Mouse (Mus musculus) heart, embryonic 10.5 days (tissue): ENCODE results near the gene Cited2. TPM values are rescaled to one million over a fixed set of nuclear protein-coding genes. Genes with fewer than 3 reads are reported as not detected.
A peak's percentile ranks its signal among the peaks of the same experiment; 100 is the strongest.

Experiments used
- DNase-seq: peaks from one replicate; pipeline ENCODE4 v3.0.0-alpha.2; 2017; ENCODE audit warnings: low spot score
- H3K27ac ChIP-seq: fragments of 300-500 bp; sonication (generic); 2 replicates; pipeline ENCODE4 v1.5.1; 2016; ENCODE audit warnings: mild to moderate bottlenecking
- H3K27me3 ChIP-seq: fragments of 300-500 bp; sonication (generic); 2 replicates; pipeline ENCODE4 v1.6.1; 2016; ENCODE audit warnings: mild to moderate bottlenecking; ENCODE audit not compliant: poor library complexity, insufficient read depth, severe bottlenecking
- H3K36me3 ChIP-seq: fragments of 300-500 bp; sonication (generic); 2 replicates; pipeline ENCODE4 v1.6.1; 2016; ENCODE audit warnings: mild to moderate bottlenecking, moderate library complexity
- H3K4me1 ChIP-seq: fragments of 300-500 bp; sonication (generic); 2 replicates; pipeline ENCODE4 v1.6.1; 2016; ENCODE audit warnings: mild to moderate bottlenecking
- H3K4me3 ChIP-seq: fragments of 300-500 bp; sonication (generic); 2 replicates; pipeline ENCODE4 v1.5.1; 2016; ENCODE audit warnings: mild to moderate bottlenecking, moderate library complexity
- H3K9me3 ChIP-seq: fragments of 300-500 bp; sonication (generic); 2 replicates; pipeline ENCODE4 v1.6.1; 2016; ENCODE audit warnings: mild to moderate bottlenecking, moderate library complexity
- WGBS: fragments of 180-500 bp; shearing (Covaris S2); methylation state at CpG from one replicate; pipeline ENCODE4 v1.1.7; 2016; 5-methylcytosine and 5-hydroxymethylcytosine counted together
- polyA plus RNA-seq: library from polyadenylated mRNA; unstranded; fragments of >200 nt; fragmentation: Nextera tagmentation; extraction: Ambion mirVana; gene quantifications from 2 replicates; pipeline ENCODE4 v1.2.1, GENCODE M21; 2016

The Cited2 gene
- polyA plus RNA-seq, result 40.4 and 60.1 TPM in 2 replicates

DNA sequence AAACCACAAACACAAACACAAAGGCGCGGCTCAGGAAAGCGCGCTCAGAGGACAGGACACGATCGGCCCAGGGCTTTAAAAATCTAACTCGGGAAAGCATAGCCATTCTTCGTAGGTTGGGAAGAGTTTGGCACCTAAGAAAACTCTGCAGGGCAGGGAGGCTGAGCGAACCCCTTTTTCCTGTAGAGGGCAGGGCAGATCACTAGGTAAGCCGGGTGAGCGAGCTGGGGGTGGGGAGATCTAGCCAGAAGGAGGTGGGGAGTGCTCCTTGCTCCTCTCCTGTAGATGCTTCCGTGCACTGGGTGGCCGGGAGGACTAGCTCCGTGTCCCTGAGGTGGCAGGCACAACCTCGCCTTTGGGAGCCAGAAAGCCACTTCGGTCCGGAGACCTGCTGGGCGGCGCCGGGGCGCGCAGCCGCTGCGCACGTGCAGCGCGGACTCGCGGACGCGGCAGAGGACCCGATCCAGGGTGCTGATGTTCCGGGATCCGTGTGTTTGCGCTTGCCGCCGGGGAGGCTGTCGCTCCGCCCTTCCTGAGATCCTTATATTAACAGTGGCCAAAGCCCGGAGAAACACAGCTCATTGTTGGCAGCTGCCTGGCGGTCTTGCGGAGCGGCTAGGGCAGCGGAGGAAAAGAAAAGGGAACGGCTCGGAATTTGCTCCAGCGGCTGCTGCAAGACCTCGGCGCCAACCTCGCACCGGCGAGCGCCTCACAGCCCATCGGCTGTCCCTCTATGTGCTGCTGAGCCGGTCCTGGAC, at the start of gene Cited2:
Cited2 (plus strand) TSS at position 566 of the 758 bp plus-strand sequence.
- Histone ChIP-seq H3K36me3 (no peaks in the 10 kb centered on the region; the same call in 1 of the 2 replicates), H3K4me1 (peaks cover 43% of the 10 kb centered on the region), H3K27me3 (no peaks in the 10 kb centered on the region), H3K9me3 (no peaks in the 10 kb centered on the region), H3K27ac (peak within 1 kb of the TSS; percentile 97), H3K4me3 (peak within 1 kb of the TSS; percentile 93)
- WGBS, result under 1% methylated on average over 55 of the region's 55 CpGs
- DNase-seq, result peak; percentile 97

DNA sequence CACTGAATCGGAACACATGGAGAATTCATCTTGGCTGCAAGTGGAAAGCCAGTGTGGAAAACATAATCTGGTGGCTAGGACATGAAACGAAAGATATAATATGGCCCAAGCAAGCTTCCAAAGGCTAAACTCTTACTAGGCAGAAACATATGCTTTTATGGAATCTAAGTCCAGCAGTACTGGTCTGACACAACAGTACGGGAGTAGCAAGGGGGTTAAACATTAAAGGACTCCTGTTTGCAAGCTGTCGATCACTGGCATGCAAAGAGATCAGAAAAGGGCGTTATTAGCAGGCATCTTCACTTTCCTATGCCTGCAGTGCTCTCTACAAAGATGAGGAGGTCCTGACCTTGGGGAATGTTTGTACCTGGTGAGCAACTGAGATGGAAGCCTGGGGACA, 48.6 kb upstream of the Cited2 start:
- H3K4me3 ChIP-seq, result no peak overlapping the region
- H3K36me3 ChIP-seq, result no peaks in the 10 kb centered on the region
- no peak for DNase-seq
- no peak overlapping the region for H3K27ac ChIP-seq
- H3K9me3 ChIP-seq, result no peaks in the 10 kb centered on the region
- H3K27me3 ChIP-seq, result no peaks in the 10 kb centered on the region
- 82% methylated on average over 5 of the region's 5 CpGs for WGBS
- H3K4me1 ChIP-seq, result no peaks in the 10 kb centered on the region

DNA sequence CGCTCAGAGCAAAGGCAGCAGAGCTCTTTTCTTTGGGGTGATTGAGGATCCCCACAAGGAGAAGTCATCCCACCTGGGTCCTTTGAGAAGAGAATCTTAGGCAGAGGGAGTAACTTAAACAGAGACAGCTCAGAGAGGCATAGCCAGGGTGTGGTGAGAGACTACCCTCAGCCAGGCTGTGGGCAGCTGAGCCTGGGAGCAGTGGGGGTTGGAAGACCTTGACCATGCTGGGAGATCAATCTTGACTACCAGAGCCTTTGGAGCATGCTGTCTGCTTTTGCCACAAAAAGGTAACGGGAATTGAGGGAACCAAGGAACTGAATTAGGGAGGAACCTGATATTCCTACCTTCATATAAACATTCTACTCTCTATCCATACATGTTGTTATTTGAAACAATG, 48.1 kb upstream of the Cited2 start:
- H3K36me3 ChIP-seq, result no peaks in the 10 kb centered on the region
- H3K9me3 ChIP-seq, result no peaks in the 10 kb centered on the region
- no peaks in the 10 kb centered on the region for H3K27me3 ChIP-seq
- 76% methylated on average over 2 of the region's 2 CpGs for WGBS
- DNase-seq, result no peak
- H3K27ac ChIP-seq, result no peak overlapping the region
- no peak overlapping the region for H3K4me3 ChIP-seq
- no peaks in the 10 kb centered on the region for H3K4me1 ChIP-seq

DNA sequence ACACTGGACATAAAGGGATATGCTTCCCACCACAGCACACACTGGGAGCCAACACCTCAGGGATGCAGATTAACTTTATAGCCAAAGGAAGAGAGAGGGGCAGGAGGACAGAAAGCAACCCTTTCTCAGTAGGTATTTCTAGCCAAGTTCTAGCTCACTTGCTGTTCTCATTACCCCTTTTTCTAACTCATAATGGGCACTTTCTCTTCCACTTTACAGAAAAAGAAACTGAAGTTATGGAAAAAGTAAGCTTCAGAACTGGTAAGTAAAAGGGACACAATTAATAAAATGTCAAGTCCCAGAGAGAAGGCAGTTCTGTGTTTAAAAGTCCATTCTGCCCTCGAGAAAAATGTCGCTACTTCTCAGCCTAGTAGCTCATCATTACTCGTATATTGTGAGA, 46.6 kb upstream of the Cited2 start:
- Histone ChIP-seq H3K4me3 (no peak overlapping the region), H3K4me1 (peaks cover 7% of the 10 kb centered on the region), H3K9me3 (no peaks in the 10 kb centered on the region), H3K36me3 (no peaks in the 10 kb centered on the region), H3K27me3 (no peaks in the 10 kb centered on the region), H3K27ac (no peak overlapping the region)
- DNase-seq, result no peak
- WGBS, result 79% methylated on average over 3 of the region's 3 CpGs

- no peak for DNase-seq
- Histone ChIP-seq H3K4me1 (peaks cover 7% of the 10 kb centered on the region), H3K36me3 (no peaks in the 10 kb centered on the region), H3K27me3 (no peaks in the 10 kb centered on the region), H3K9me3 (no peaks in the 10 kb centered on the region), H3K4me3 (no peak overlapping the region), H3K27ac (no peak overlapping the region)
- WGBS, result 68% methylated on average over 4 of the region's 4 CpGs
Measured at GRCm38 (mm10) chr10:17677308-17677707, 45.7 kb upstream of the Cited2 start.

- whole genome bisulfite sequencing, result 45% methylated on average over 8 of the region's 8 CpGs
- Histone ChIP-seq H3K36me3 (no peaks in the 10 kb centered on the region), H3K27ac (peak overlapping the region; percentile 44; the same call in 1 of the 2 replicates)
Measured at GRCm38 (mm10) chr10:17680432-17681382, 42.3 kb upstream of the Cited2 start.

DNA sequence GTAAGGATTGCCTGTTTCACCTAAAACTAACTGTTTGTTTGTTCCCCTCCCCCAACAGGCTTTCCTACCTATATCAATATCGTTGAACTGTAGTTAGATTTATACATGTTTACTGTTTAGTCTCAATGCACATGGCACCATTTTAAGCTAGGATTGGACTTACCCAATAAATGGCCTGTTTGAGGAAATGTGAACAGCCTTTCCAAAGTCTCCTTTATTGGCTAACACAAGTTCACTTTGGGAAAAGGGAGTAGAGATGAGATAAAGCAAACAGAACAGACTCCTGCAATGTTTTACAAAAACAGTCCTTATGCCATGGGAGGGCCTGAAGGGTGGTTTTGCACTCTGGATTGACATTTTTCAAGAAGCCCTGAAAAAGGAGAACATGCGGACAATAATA, 41.6 kb upstream of the Cited2 start:
- peaks cover 7% of the 10 kb centered on the region for H3K4me1 ChIP-seq
- H3K4me3 ChIP-seq, result no peak overlapping the region
- H3K27ac ChIP-seq, result 0 out of 2 replicates have a peak overlapping the region, but pooled peaks have one; percentile 44
- no peaks in the 10 kb centered on the region for H3K36me3 ChIP-seq
- no peak for DNase-seq
- H3K27me3 ChIP-seq, result no peaks in the 10 kb centered on the region
- no peaks in the 10 kb centered on the region for H3K9me3 ChIP-seq
- 83% methylated on average over 2 of the region's 2 CpGs for WGBS

More at GRCm38 (mm10) chr10:17680432-17681382, 42.3 kb upstream of the Cited2 start:
- no peaks in the 10 kb centered on the region for H3K9me3 ChIP-seq
- H3K4me3 ChIP-seq, result no peak overlapping the region
- H3K27me3 ChIP-seq, result no peaks in the 10 kb centered on the region
- peak; percentile 68 for DNase-seq
- H3K4me1 ChIP-seq, result peaks cover 7% of the 10 kb centered on the region

DNA sequence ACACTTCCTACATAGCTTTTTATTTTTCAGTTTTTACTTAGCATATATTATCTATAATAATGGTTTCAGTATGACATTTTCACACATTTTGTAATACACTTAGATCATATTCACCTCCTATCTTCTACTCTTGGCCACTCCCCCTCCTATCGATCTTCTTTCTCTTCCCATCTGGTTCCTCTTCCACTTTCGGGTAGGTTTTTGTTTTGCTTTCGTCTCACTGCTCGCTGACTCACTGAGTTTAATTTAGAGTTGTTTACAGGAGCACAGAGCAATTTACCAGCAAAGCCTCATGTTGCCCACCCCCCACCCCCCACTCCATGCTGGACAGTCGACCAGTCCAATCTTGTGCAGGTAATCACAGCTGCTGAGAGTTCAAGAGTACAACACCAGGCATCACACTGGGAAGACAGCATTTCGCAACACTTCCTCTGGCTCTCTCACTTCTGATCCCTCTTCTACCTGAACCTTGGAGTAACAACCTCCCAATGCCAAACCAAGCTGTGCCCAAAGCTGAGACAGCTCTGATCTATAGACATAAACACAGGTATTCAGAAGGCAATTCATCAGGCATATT, 39.1 kb upstream of the Cited2 start:
- Histone ChIP-seq H3K4me3 (no peak overlapping the region), H3K36me3 (no peaks in the 10 kb centered on the region), H3K9me3 (no peaks in the 10 kb centered on the region), H3K27ac (no peak overlapping the region), H3K4me1 (peaks cover 7% of the 10 kb centered on the region), H3K27me3 (no peaks in the 10 kb centered on the region)
- DNase-seq, result no peak
- 53% methylated on average over 6 of the region's 6 CpGs for WGBS

- no peaks in the 10 kb centered on the region for H3K4me1 ChIP-seq
- 16% methylated on average over 4 of the region's 4 CpGs for WGBS
- no peak for DNase-seq
Measured at GRCm38 (mm10) chr10:17689806-17690205, 33.2 kb upstream of the Cited2 start.

DNA sequence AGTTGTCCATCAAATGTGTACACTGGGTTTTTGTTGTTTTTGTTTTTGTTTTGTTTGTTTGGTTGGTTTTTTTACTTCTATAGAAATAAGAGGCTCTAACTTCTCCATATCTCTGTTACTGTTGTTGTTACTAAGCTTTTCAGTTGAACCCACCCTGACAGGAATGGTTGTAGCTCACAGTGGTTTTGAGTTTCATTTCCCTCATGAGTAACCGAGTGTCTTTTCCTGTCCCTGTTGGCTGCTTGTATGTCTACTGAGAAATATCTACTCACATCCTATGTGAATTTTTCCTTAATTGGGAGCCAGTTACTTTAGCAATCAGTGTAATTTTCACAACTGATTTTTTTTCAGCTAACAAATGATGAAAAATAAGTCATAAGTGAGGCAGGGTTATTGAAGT, 31.3 kb upstream of the Cited2 start:
- DNase-seq, result no peak
- Histone ChIP-seq H3K27ac (no peak overlapping the region), H3K9me3 (no peaks in the 10 kb centered on the region), H3K27me3 (no peaks in the 10 kb centered on the region), H3K36me3 (no peaks in the 10 kb centered on the region), H3K4me1 (no peaks in the 10 kb centered on the region), H3K4me3 (no peak overlapping the region)
- 69% methylated on average over 1 of the region's 1 CpGs for WGBS

More at GRCm38 (mm10) chr10:17689806-17690205, 33.2 kb upstream of the Cited2 start:
- no peak overlapping the region for H3K27ac ChIP-seq
- no peaks in the 10 kb centered on the region for H3K9me3 ChIP-seq
- no peaks in the 10 kb centered on the region for H3K27me3 ChIP-seq
- H3K36me3 ChIP-seq, result no peaks in the 10 kb centered on the region
- no peak overlapping the region for H3K4me3 ChIP-seq

GRCm38 (mm10) chr10:17695801-17696200, 27.2 kb upstream of the Cited2 start:
- WGBS, result 75% methylated on average over 3 of the region's 3 CpGs
- no peaks in the 10 kb centered on the region for H3K36me3 ChIP-seq
- no peak overlapping the region for H3K27ac ChIP-seq
- no peak for DNase-seq
- no peaks in the 10 kb centered on the region for H3K9me3 ChIP-seq
- H3K27me3 ChIP-seq, result no peaks in the 10 kb centered on the region
- H3K4me1 ChIP-seq, result no peaks in the 10 kb centered on the region
- no peak overlapping the region for H3K4me3 ChIP-seq

DNA sequence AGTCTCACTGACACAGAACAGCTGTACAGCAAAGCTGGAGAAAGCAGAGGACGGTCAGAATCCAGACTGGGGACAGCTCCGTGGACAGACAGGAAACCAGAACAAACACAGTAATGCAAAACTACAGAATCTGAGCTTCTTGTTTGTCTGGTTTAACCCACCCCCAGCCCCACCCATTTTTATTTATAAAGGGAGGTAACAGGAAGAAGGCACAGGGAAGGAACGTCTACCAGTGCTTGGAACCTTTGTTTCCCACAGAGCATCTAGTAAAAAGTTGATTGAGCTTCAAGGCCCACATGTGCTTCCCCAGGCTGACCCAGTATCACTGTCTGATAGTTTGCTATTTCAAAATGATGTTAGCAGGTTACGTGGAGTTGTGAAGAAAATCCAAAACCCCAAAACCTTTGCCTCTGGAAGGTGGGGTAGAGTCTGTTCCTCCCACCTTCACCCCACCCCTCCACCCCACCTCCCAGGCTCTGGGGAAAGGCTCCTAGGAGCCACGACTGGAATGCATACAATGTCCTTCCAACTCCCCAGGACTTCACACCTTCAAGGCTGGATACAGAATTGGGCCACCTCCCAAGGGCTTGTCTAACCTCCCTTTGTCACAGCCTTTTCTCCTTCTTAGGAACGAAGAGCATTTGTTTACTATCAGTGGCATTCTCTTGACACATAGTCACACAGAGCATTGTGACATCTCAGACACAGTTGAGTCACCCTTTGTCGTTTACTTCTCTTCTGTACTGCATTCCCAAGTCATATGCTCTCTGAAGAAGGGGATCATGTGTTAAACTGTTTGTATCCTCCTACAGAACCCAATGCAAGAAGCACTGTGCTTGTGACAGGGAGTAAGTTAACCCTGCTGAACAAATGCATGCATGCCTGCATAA, 25.4 kb upstream of the Cited2 start:
- H3K4me1 ChIP-seq, result no peaks in the 10 kb centered on the region
- no peaks in the 10 kb centered on the region for H3K9me3 ChIP-seq
- no peaks in the 10 kb centered on the region for H3K27me3 ChIP-seq
- WGBS, result 46% methylated on average over 7 of the region's 7 CpGs
- no peak overlapping the region for H3K4me3 ChIP-seq
- no peak for DNase-seq
- no peak overlapping the region for H3K27ac ChIP-seq
- no peaks in the 10 kb centered on the region for H3K36me3 ChIP-seq
